Mouse (Mus musculus): Measurements from ENCODE around the gene Klra9.
"Not testable (repeated sequence)": the region's sequence is repeated elsewhere in the genome, so short reads cannot be mapped to it uniquely, and the experiment has no call there.

Klra9 gene

DNA sequence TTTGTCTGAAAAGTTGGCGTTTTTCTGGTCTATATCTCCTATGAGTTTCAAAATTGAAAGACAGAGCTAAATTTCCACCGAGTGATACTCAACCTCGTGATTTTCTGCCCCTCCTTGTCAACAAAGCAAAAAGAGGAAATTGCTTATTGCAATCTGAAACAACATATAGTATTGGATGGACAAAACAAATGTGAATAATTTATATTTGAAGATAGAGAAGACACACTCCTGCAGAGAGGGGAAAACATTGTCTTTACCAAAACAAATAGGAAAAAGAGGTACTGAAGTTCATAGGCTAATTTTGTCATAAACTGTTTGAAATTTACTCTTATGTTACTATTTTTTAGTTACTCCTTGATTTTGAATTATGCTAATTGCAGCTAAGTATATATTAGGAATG is at the start of gene Klra9:
TSS of gene Klra9 (minus strand) at position 101 of the 400 bp plus-strand sequence.
- DNase-seq (ENCODE audit: low spot score) = not testable (repeated sequence)

DNA sequence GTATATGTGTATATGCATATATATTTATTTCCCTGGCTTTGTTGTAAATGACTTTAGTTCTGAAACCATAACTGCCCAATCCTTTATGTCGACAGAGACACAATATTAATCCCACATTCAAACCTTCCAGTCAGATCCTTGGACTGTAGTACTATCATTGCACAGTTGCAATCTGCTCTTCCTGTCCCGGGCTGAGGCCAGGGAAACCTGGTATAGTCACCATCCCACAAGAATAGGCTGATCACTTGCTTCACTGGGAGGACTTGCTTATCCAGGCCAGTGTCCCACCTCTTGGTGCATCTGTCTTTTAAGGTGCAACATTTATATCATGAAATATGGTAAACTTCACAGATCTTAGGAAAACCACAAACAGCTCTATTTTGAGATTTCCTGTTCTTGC is 44.6 kb upstream of the Klra9 start:
- no peak for DNase-seq (ENCODE audit: low spot score)

DNA sequence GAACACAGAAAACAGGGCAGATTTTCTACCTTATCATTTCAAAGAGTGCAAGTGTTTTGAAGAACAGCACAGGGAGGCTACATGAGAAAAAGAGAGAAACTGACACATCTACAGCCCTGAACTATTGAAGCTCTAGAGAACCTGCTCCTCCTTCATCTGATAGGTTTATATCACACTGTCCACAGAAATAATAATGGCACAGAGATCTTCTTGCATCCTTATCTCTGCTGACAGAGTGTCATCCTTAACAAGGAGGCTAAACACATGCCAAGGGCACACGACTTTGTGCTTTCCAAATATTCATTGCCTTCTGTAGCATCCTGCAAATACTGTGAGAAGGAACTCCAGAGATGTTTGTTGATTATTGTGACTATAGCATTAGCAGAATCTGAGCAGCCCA is 43.7 kb upstream of the Klra9 start:
- no peak for DNase-seq (ENCODE audit: low spot score)

DNA sequence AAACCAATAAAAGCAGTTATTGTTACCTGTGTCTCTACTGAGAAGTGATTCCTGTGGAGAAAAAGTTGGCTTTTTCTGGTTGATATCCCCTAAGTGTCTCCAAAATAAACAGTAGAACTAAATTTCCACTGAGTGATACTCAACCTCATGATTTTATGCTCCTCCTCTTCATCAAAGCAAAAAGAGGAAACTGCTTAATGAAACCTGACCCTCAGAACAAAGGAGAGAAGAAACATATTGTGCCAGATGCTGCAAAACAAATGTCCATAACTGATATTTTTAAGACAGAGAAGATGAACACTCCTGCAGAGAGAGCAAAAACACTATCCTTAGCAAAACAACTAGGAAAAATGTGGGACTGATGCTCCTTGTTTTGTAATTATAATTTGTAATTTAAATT is 40.3 kb upstream of the Klra9 start, which contains the start of gene Klra7:
TSS of gene Klra7 (minus strand) at position 101 of the 400 bp plus-strand sequence.
- DNase-seq (ENCODE audit: low spot score) = no peak

DNA sequence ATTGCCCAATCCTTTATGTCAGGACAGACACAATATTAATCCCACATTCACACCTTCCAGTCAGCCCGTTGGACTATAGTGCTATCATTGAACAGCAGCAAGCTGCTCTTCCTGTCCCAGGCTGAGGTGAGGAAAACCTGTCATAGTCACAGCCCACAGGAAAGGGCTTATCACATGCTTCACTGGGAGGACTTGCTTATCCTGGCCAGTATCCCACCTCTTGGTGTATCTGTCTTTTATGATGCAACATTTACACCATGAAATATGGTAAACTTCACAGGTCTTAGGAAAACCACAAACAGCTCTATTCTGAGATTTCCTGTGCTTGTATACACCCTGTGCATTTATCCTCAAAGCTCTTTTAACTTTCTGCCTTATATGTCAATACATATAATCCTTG is 4.5 kb upstream of the Klra9 start:
- DNase-seq (ENCODE audit: low spot score) = not testable (repeated sequence)

DNA sequence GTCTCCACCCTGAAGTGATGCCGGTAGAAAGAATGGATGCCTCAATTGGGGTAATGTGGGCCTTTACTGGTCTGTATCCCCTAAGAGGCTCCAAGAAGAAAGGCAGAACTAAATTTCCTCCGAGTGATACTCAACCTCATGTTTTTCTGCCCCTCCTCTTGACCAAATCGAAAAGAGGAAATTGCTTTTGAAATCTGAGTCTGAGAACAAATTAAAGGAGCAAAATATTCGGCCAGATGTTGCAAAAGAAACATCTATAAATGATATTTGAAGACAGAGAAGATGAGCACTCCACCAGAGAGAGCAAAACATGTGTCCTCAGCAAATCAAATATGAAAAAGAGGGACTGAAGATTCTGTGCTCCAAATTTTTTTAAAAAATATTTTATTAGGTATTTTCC is 63.1 kb downstream of the Klra9 start, which contains the start of gene Klra8:
TSS of gene Klra8 (minus strand) at position 101 of the 400 bp plus-strand sequence.
- DNase-seq (ENCODE audit: low spot score) = not testable (repeated sequence)
